Mouse (Mus musculus) embryonic facial prominence, embryonic 10.5 days (tissue): ENCODE measurements around the gene Kmt2b. TPM values are rescaled to one million over a fixed set of nuclear protein-coding genes. Genes with fewer than 3 reads are reported as not detected.

ENCODE experiments used
- DNase-seq: peaks from one replicate; pipeline ENCODE4 v3.0.0-alpha.2; 2017; ENCODE audit warnings: low spot score
- H3K27ac ChIP-seq: fragments of 300-500 bp; sonication (generic); replicated peaks from 2 replicates; pipeline ENCODE4 v1.5.1; 2016; ENCODE audit warnings: mild to moderate bottlenecking
- H3K27me3 ChIP-seq: fragments of 300-500 bp; sonication (generic); replicated peaks from 2 replicates; pipeline ENCODE4 v1.6.1; 2016; ENCODE audit warnings: low read depth, mild to moderate bottlenecking; ENCODE audit not compliant: poor library complexity, severe bottlenecking
- H3K36me3 ChIP-seq: fragments of 300-500 bp; sonication (generic); replicated peaks from 2 replicates; pipeline ENCODE4 v1.6.1; 2016; ENCODE audit warnings: mild to moderate bottlenecking, moderate library complexity
- H3K4me1 ChIP-seq: fragments of 300-500 bp; sonication (generic); 2 replicates; pipeline ENCODE4 v1.6.1; 2016
- H3K4me3 ChIP-seq: fragments of 300-500 bp; sonication (generic); 2 replicates; pipeline ENCODE4 v1.5.1; 2016; ENCODE audit warnings: mild to moderate bottlenecking, moderate library complexity
- H3K9me3 ChIP-seq: fragments of 300-500 bp; sonication (generic); 2 replicates; pipeline ENCODE4 v1.6.1; 2016; ENCODE audit warnings: mild to moderate bottlenecking
- WGBS: fragments of 180-500 bp; shearing (Covaris S2); methylation state at CpG from one replicate; pipeline ENCODE4 v1.1.7; 2016; 5-methylcytosine and 5-hydroxymethylcytosine counted together
- polyA plus RNA-seq: library from polyadenylated mRNA; unstranded; fragments of >200 nt; fragmentation: Nextera tagmentation; extraction: Ambion mirVana; gene quantifications from 2 replicates; pipeline ENCODE4 v1.2.1, GENCODE M21; 2016

Kmt2b gene
- polyA plus RNA-seq, 1 experiment from 2014 or later: 10.2 TPM

- DNase-seq: no peak
Observed at GRCm38 (mm10) chr7:30596811-30597210, 8.3 kb upstream of the Kmt2b start.

GRCm38 (mm10) chr7:30596093-30596492 is 7.6 kb upstream of the Kmt2b start:
- no peak overlapping the region for H3K27ac ChIP-seq
- 83% methylated on average over 5 of the region's 5 CpGs for WGBS
- no peak overlapping the region for H3K4me3 ChIP-seq

More at GRCm38 (mm10) chr7:30596811-30597210, 8.3 kb upstream of the Kmt2b start:
- 77% methylated on average over 5 of the region's 5 CpGs for WGBS
- Histone ChIP-seq H3K27me3 (no peaks in the 10 kb centered on the region), H3K4me1 (peaks cover 4% of the 10 kb centered on the region; the same call in 1 of the 2 replicates), H3K4me3 (no peak overlapping the region), H3K36me3 (no peaks in the 10 kb centered on the region), H3K27ac (no peak overlapping the region), H3K9me3 (no peaks in the 10 kb centered on the region)

GRCm38 (mm10) chr7:30594510-30595024 is 6.0 kb upstream of the Kmt2b start:
- 67% methylated on average over 4 of the region's 4 CpGs for WGBS
- Histone ChIP-seq H3K36me3 (no peaks in the 10 kb centered on the region), H3K27me3 (no peaks in the 10 kb centered on the region), H3K4me1 (peaks cover 9% of the 10 kb centered on the region), H3K4me3 (no peak overlapping the region), H3K9me3 (no peaks in the 10 kb centered on the region), H3K27ac (no peak overlapping the region)
- no peak for DNase-seq

More at GRCm38 (mm10) chr7:30596093-30596492, 7.6 kb upstream of the Kmt2b start:
- no peaks in the 10 kb centered on the region for H3K27me3 ChIP-seq
- H3K36me3 ChIP-seq: no peaks in the 10 kb centered on the region
- peaks cover 4% of the 10 kb centered on the region; the same call in 1 of the 2 replicates for H3K4me1 ChIP-seq
- no peaks in the 10 kb centered on the region for H3K9me3 ChIP-seq
- no peak for DNase-seq

GRCm38 (mm10) chr7:30593579-30594509 is 5.3 kb upstream of the Kmt2b start:
- Histone ChIP-seq H3K4me3 (no peak overlapping the region), H3K4me1 (peaks cover 9% of the 10 kb centered on the region), H3K9me3 (no peaks in the 10 kb centered on the region), H3K27ac (no peak overlapping the region), H3K27me3 (no peaks in the 10 kb centered on the region), H3K36me3 (no peaks in the 10 kb centered on the region)
- 79% methylated on average over 10 of the region's 10 CpGs for WGBS
- no peak for DNase-seq

- no peak overlapping the region for H3K4me3 ChIP-seq
- no peaks in the 10 kb centered on the region for H3K36me3 ChIP-seq
- H3K27ac ChIP-seq: no peak overlapping the region
- no peaks in the 10 kb centered on the region for H3K27me3 ChIP-seq
- DNase-seq: no peak
- no peaks in the 10 kb centered on the region for H3K9me3 ChIP-seq
- 62% methylated on average over 5 of the region's 5 CpGs for WGBS
- H3K4me1 ChIP-seq: peaks cover 9% of the 10 kb centered on the region
Observed at GRCm38 (mm10) chr7:30592772-30593423, 4.4 kb upstream of the Kmt2b start.

GRCm38 (mm10) chr7:30591605-30591951 is 3.1 kb upstream of the Kmt2b start:
- H3K36me3 ChIP-seq: peaks cover 6% of the 10 kb centered on the region
- no peak overlapping the region for H3K4me3 ChIP-seq
- no peaks in the 10 kb centered on the region for H3K27me3 ChIP-seq
- H3K4me1 ChIP-seq: peaks cover 22% of the 10 kb centered on the region
- 40% methylated on average over 4 of the region's 4 CpGs for WGBS
- no peak for DNase-seq
- no peak overlapping the region for H3K27ac ChIP-seq
- H3K9me3 ChIP-seq: no peaks in the 10 kb centered on the region

GRCm38 (mm10) chr7:30590927-30591604 is 2.5 kb upstream of the Kmt2b start:
- Histone ChIP-seq H3K27me3 (no peaks in the 10 kb centered on the region), H3K9me3 (no peaks in the 10 kb centered on the region), H3K36me3 (peaks cover 11% of the 10 kb centered on the region), H3K4me3 (no peak overlapping the region), H3K4me1 (peaks cover 24% of the 10 kb centered on the region), H3K27ac (no peak overlapping the region)
- 87% methylated on average over 9 of the region's 9 CpGs for WGBS
- DNase-seq: no peak

- no peaks in the 10 kb centered on the region for H3K27me3 ChIP-seq
- peak overlapping the region; percentile 99 for H3K27ac ChIP-seq
- H3K4me1 ChIP-seq: peaks cover 24% of the 10 kb centered on the region
- 30% methylated on average over 40 of the region's 40 CpGs for WGBS
- peak; percentile 90 for DNase-seq
- peak overlapping the region; percentile 99 for H3K4me3 ChIP-seq
- peaks cover 25% of the 10 kb centered on the region for H3K36me3 ChIP-seq
- H3K9me3 ChIP-seq: no peaks in the 10 kb centered on the region
Observed at GRCm38 (mm10) chr7:30589435-30590301, 1.1 kb upstream of the Kmt2b start.

GRCm38 (mm10) chr7:30587842-30588667 is 471 bp downstream of the Kmt2b start:
- peaks cover 41% of the 10 kb centered on the region for H3K36me3 ChIP-seq
- H3K9me3 ChIP-seq: no peaks in the 10 kb centered on the region
- peak overlapping the region; percentile 99 for H3K27ac ChIP-seq
- H3K4me3 ChIP-seq: peak overlapping the region; percentile 99
- WGBS: under 1% methylated on average over 67 of the region's 67 CpGs
- DNase-seq: no peak
- H3K4me1 ChIP-seq: peaks cover 24% of the 10 kb centered on the region
- no peaks in the 10 kb centered on the region for H3K27me3 ChIP-seq

- H3K9me3 ChIP-seq: no peaks in the 10 kb centered on the region
- DNase-seq: no peak
- no peak overlapping the region for H3K27ac ChIP-seq
- peaks cover 24% of the 10 kb centered on the region for H3K4me1 ChIP-seq
- WGBS: 90% methylated on average over 28 of the region's 28 CpGs
- H3K36me3 ChIP-seq: peaks cover 56% of the 10 kb centered on the region
- no peaks in the 10 kb centered on the region for H3K27me3 ChIP-seq
- peak overlapping the region; percentile 99 for H3K4me3 ChIP-seq
Observed at GRCm38 (mm10) chr7:30586455-30587020, 2.0 kb downstream of the Kmt2b start.

- peaks cover 70% of the 10 kb centered on the region for H3K36me3 ChIP-seq
Observed at GRCm38 (mm10) chr7:30585170-30585569, 3.4 kb downstream of the Kmt2b start.

More at GRCm38 (mm10) chr7:30585170-30585569, 3.4 kb downstream of the Kmt2b start:
- H3K4me1 ChIP-seq: peaks cover 21% of the 10 kb centered on the region
- H3K27ac ChIP-seq: no peak overlapping the region
- peak overlapping the region; percentile 8; the same call in 1 of the 2 replicates for H3K4me3 ChIP-seq
- H3K27me3 ChIP-seq: no peaks in the 10 kb centered on the region
- H3K9me3 ChIP-seq: no peaks in the 10 kb centered on the region
- WGBS: 94% methylated on average over 7 of the region's 7 CpGs
- no peak for DNase-seq
